Mouse (Mus musculus): ENCODE results near the gene Ube2o. TPM values are rescaled to one million over a fixed set of nuclear protein-coding genes. Genes with fewer than 3 reads are reported as not detected.

Ube2o gene
- polyA plus RNA-seq, 1 experiment = 7.9 TPM

DNA sequence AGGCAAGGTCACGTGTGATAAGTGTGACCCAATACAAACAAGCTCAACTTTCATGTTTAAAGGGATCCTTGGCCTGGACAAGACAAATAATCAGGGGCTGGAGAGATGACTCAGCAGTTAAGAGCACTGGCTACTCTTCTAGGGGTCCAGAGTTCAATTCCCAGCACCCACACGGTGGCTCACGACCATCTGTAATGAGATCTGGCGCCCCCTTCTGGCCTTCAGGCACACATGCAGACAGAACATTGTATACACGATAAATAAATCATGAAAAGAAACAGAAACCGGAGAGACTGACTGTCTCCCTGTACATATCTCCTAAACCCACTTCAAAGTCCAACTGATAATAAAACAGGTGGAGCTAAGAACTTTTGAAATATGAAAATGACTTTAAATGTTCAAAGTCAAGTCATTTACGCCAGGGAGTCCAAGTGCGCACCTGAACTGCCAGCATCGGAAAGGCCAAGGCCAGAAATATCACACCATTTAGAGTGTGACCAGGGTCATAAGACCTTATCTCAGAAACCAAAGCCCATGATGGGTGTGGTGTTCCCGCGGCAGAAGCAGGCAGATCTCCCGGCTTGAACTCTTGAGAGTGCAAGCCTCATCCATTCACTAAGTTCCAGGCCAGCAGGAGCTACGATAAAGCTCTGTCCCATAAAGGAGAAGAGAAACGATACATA is 92.4 kb downstream of the Ube2o start:
- H3K4me3 ChIP-seq (ENCODE audit: low read depth, low read length) = peak overlapping the region; percentile 84
- TF ChIP-seq POLR2A (IDR thresholded peaks at IDR 0.05; ENCODE audit: low read depth, low read length) = no peak
- peak; percentile 82; the same call in 1 of the 2 replicates for TF ChIP-seq CTCF (IDR thresholded peaks at IDR 0.05; ENCODE audit: extremely low read depth, insufficient read length, insufficient replicate concordance, low read depth, low read length)
- H3K27ac ChIP-seq (ENCODE audit: insufficient read depth, low read depth, low read length) = peak overlapping the region; percentile 90
- H3K4me1 ChIP-seq (ENCODE audit: control insufficient read depth, insufficient read depth, insufficient read length, low read length) = peaks cover 16% of the 10 kb centered on the region; the same call in 1 of the 2 replicates
- H3K36me3 ChIP-seq (ENCODE audit: control insufficient read depth, insufficient read depth, low read length) = peaks cover 41% of the 10 kb centered on the region
- 21% methylated on average over 14 of the region's 14 CpGs for WGBS
- H3K27me3 ChIP-seq (ENCODE audit: control insufficient read depth, insufficient read depth, low read length) = no peaks in the 10 kb centered on the region

GRCm38 (mm10) chr11:116488207-116488606 is 93.0 kb downstream of the Ube2o start:
- no peak overlapping the region for H3K4me3 ChIP-seq (ENCODE audit: low read depth, low read length)
- H3K27ac ChIP-seq (ENCODE audit: insufficient read depth, low read depth, low read length) = no peak overlapping the region
- H3K4me1 ChIP-seq (ENCODE audit: control insufficient read depth, insufficient read depth, insufficient read length, low read length) = peaks cover 12% of the 10 kb centered on the region; the same call in 1 of the 2 replicates
- H3K27me3 ChIP-seq (ENCODE audit: control insufficient read depth, insufficient read depth, low read length) = no peaks in the 10 kb centered on the region
- TF ChIP-seq CTCF (IDR thresholded peaks at IDR 0.05; ENCODE audit: extremely low read depth, insufficient read length, insufficient replicate concordance, low read depth, low read length) (no peak), POLR2A (IDR thresholded peaks at IDR 0.05; ENCODE audit: low read depth, low read length) (no peak)
- H3K36me3 ChIP-seq (ENCODE audit: control insufficient read depth, insufficient read depth, low read length) = peaks cover 46% of the 10 kb centered on the region

Other genes with a start within 250 kb of the Ube2o start
- 0.17 and 0.19 TPM in 2 replicates for gene Foxj1, start 246.0 kb downstream of the Ube2o start, polyA plus RNA-seq (2012; rRNA removed)
- gene Rnf157, start 168.4 kb downstream of the Ube2o start, polyA plus RNA-seq (2012; rRNA removed) = 1.4 and 2.3 TPM in 2 replicates
- 192 and 574 TPM in 2 replicates for gene Ubald2, start 147.4 kb downstream of the Ube2o start, polyA plus RNA-seq (2012; rRNA removed)
- 0.01 and 0.13 TPM in 2 replicates for gene Qrich2, start 115.2 kb downstream of the Ube2o start, polyA plus RNA-seq (2012; rRNA removed)
- 209 and 451 TPM in 2 replicates for gene Prpsap1, start 87.2 kb downstream of the Ube2o start, polyA plus RNA-seq (2012; rRNA removed)
- 19.5 and 47.9 TPM in 2 replicates for gene Sphk1, start 50.5 kb downstream of the Ube2o start, polyA plus RNA-seq (2012; rRNA removed)
- not detected in 2 replicates for gene Aanat, start 5.0 kb upstream of the Ube2o start, polyA plus RNA-seq (2012; rRNA removed)
- gene Rhbdf2, start 45.6 kb upstream of the Ube2o start, polyA plus RNA-seq (2012; rRNA removed) = 25.3 and 40.8 TPM in 2 replicates
- 0.30 TPM in 1 of 2 replicates, not detected in the other for gene Prcd, start 72.1 kb upstream of the Ube2o start, polyA plus RNA-seq (2012; rRNA removed)
- gene Cygb, start 72.9 kb upstream of the Ube2o start, polyA plus RNA-seq (2012; rRNA removed) = 14.2 and 23.7 TPM in 2 replicates
- gene St6galnac1, start 194.1 kb upstream of the Ube2o start, polyA plus RNA-seq (2012; rRNA removed) = 5.8 TPM in 1 of 2 replicates, not detected in the other
- gene Mxra7, start 246.6 kb upstream of the Ube2o start, polyA plus RNA-seq (2012; rRNA removed) = 31.6 and 36.2 TPM in 2 replicates

Data from small intestine, adult 2 months (tissue).